Mouse (Mus musculus) right cerebral cortex, postnatal 36 days (tissue): ENCODE measurements around the gene Igfals.

Source experiments
- DNase-seq, 2 experiments: peaks; one replicate each; pipeline ENCODE4 v3.0.0; 2022; ENCODE audit warnings: low spot score in 2 of 2, mixed read lengths in 1 of 2

Igfals gene

GRCm38 (mm10) chr17:24865776-24866175, at the start of gene Igfals:
TSS of gene Igfals (plus strand) at chr17:24865997.
- DNase-seq: no peak

- DNase-seq: no peak
Measured at GRCm38 (mm10) chr17:24817503-24817902, 48.3 kb upstream of the Igfals start.

DNA sequence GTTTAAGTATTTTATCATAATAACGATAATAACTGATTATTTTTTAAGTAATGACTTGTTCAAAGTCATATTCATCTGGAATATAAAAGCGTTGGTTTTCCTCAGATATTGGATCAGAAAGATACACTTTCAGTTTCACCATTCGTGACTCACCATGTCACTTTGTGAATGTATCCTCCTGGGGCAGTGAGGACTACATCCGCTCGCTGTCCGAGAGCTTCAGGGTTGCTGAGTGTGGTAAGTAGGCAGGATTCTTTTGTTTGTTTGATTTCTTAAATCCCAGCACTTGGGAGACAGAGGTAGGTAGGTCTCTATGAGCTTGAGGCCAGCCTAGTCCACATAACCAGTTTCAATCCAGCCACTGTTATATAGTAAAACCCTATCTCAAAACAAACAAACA, 47.6 kb upstream of the Igfals start:
- DNase-seq: no peak

- no peak for DNase-seq
Measured at GRCm38 (mm10) chr17:24819469-24819868, 46.3 kb upstream of the Igfals start.

- no peak for DNase-seq
Measured at GRCm38 (mm10) chr17:24821351-24822280, 44.2 kb upstream of the Igfals start.

GRCm38 (mm10) chr17:24839842-24840241, 26.0 kb upstream of the Igfals start, which contains the start of gene Hagh:
TSS of gene Hagh (plus strand) at chr17:24840143.
- DNase-seq: no peak

- no peak for DNase-seq
Measured at GRCm38 (mm10) chr17:24840341-24840740, 25.5 kb upstream of the Igfals start.

DNA sequence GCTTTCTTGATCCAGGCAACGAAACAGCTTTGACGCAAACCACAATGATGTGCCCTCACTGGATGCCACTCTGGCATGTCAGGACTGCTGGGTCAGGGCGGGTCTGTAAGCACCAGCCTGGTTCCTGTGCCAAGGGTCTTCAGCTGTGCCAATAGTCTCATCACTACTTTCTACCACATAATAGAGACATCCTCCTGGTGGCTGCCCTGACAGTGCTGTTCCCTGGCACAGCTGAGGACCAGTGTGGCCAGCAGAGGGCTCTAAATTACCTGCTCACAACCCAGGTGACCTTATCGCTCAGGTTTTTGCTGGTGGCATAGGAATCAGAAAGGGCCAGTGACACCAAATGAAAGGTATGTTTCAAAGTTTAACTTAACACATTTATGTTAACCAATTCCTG, 24.7 kb upstream of the Igfals start:
- no peak for DNase-seq

DNA sequence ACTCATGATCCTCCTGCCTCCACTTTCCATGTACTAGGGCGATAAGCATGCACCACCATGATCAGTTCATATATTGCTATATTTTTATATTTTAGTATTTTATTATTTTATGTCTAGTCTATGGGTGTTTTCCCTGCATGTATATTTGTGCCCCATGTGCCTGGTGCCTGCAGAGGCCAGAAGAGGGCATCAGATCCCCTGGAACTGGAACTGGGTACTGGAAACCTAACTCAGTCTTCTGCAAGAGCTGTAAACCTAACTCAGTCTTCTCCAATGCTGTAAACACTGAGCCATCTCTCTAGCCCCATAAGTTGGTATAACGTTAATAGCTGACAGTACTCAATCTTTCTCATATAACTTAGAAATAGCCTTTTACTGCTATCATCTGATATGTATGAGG, 23.2 kb upstream of the Igfals start:
- no peak for DNase-seq

DNA sequence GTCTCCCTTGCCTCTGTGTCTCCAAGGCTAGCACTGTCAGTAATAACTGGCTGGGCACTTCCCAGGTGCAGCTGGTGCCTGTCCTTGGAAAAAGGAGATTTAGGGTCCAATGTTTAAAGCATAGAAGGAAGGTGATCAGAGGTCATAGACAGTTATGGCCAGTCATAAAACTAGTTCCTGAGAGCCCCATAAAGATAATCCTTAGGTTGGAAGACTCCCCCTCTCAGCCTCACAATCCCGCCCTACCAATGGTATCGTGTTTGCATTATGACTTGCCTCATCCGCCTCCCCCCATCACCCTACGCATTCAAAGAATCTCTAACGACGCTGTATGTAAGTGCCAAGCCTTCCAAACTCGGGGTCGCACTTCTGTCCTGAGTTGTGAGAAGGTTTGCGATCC, 21.3 kb upstream of the Igfals start:
- no peak for DNase-seq

- no peak for DNase-seq
Measured at GRCm38 (mm10) chr17:24847386-24847785, 18.4 kb upstream of the Igfals start.

DNA sequence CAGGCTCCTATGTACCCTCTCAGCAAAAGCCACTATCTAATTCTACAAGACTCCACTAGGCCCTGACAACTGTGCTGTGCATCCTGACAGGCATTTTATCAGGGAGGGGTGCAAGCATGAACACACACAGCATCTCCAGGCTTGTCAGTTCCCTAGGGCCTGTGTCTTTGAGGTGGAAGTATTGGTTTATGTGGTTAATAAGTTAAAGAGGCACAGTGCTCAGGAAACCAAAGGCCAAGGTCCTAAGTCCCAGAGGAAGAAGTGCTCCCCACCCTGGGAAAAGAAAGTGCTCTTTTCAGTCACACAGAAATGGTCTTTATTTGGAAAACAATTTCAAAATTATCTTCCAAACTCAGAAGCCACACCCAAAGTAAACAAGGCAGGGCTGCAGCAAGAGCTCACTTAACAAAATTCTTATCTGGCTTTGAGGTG, 17.2 kb upstream of the Igfals start:
- DNase-seq: no peak

- DNase-seq: no peak
Measured at GRCm38 (mm10) chr17:24849733-24850064, 16.1 kb upstream of the Igfals start.

- peak; percentile 97 for DNase-seq
Measured at GRCm38 (mm10) chr17:24850065-24850772, 15.6 kb upstream of the Igfals start, which contains the start of gene Fahd1. TSS of gene Fahd1 (minus strand) at chr17:24850364.

DNA sequence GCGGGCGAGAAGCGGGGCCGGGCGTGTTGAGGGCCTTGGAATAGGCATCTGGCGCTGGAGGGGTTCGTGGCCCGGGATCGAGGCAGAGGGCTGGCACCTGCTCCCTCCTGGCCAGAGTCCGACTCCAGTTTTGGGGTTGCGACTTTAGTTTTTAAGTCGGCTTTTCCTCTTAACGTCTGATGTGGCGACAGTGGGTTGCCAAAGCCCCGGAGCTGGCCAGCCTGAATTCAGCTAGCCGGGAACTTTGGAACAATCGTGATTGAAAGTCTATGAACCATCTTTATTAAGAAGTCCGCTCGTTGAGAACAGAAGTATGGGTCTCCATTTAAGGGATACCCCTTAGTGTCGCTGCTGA, 15.0 kb upstream of the Igfals start:
- no peak for DNase-seq

- DNase-seq: no peak
Measured at GRCm38 (mm10) chr17:24851381-24852125, 14.2 kb upstream of the Igfals start.

DNA sequence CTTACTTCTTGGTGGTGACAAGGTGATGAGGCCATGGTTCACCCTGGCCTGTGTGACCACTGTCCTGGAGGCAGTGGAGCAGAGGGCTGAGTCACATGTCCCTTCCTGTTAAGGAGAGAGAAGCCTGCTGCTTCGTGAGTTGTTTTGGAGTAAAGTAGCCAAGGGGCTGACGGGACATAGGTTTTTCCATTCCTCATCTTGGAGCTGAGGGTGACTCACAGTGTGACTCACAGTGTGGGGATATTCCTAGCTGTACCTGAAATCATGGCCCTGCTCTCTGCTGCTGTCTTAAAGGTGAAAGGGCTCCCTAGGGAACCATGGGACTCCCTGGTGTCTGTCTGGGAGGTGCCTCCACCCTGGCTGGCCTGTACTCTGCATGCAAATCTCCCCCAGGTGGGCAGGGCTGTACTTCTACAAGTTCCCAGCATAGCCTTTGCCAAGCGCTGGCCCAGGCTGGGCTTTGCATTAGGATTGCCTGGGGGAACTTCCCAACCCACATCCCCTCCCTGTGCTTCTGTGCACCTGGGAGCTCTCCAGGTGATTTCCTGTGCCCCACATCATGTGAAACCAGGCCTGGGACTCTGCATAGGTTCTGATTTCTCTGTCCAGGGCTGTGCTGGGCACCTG, 9.8 kb upstream of the Igfals start:
- DNase-seq: no peak

DNA sequence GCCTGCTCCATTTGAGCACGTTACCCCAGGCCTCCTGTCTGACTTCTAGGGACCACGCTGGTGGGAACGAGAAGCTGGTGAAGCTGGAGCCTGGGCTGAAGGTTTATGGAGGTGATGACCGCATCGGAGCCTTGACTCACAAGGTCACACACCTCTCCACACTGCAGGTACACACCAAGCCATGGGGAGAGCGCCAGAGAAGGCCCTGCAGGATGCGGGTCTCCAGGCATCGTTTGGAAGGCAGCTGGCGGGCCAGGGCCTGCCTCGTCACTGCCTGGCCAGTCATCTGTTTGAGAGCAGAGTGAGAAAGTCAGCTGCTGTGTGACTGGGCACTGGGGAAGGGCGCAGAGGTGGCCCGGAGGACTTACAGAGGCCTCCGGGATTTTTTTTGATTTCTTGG, 9.2 kb upstream of the Igfals start:
- no peak for DNase-seq

DNA sequence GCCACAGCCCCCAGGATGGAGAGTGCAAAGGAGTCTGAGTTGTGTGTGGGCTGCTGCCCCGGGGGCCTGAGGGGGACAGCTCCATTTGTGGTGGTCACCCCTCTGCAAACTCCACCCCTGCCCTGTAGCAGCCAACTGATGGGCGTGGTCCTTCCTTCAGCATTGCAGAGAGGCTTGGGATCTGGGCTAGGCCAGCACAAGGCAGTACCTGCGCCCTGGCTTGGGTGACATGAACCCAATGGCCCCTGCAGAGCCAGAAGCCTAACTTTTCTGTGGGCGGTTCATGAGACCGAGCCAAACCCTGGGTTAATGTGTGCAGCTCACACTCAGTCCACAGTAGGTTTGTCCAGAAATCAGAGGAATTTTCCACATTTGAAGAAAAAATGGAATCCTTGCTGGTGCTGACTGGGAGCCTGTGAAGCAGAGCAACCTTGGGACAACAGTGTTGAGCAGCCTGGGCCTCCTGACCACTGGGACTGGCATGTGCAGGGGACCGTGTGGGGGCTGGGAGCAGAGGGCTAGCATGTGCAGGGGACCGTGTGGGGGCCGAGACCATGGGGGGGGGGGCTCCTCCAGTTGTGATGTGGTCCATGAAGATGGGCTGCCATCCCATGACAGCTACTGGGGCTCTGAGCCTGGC, 7.8 kb upstream of the Igfals start:
- no peak for DNase-seq

DNA sequence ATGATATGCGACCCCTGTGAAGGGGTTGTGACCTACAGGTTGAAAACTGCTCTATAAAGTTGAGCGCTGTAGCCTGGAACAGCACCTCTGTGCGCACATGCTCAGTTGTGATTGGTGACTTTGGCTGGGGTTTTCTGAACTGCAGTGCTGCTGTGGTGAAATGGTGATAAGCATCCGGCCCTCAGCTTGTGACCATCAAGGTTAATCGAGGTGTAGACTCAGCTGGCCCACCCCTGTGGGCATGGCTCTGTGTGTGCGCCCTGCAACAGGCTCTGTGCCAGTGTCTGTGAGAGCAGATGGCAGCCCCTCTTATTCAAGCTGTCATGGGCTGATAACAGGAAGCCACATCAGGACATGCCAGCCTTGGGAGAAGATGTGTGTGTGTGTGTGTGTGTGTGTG, 6.8 kb upstream of the Igfals start:
- no peak for DNase-seq

GRCm38 (mm10) chr17:24860076-24860475, 5.7 kb upstream of the Igfals start:
- DNase-seq: no peak
